Mouse (Mus musculus): ENCODE measurements at regions not wholly inside any gene's neighbourhood (a gene's known extent, or its start where the extent isn't known, plus 50 kb on each side); places are given as distances from the start of the nearest gene placed in this dataset.
A peak's percentile ranks its signal among the peaks of the same experiment; 100 is the strongest.

DNA sequence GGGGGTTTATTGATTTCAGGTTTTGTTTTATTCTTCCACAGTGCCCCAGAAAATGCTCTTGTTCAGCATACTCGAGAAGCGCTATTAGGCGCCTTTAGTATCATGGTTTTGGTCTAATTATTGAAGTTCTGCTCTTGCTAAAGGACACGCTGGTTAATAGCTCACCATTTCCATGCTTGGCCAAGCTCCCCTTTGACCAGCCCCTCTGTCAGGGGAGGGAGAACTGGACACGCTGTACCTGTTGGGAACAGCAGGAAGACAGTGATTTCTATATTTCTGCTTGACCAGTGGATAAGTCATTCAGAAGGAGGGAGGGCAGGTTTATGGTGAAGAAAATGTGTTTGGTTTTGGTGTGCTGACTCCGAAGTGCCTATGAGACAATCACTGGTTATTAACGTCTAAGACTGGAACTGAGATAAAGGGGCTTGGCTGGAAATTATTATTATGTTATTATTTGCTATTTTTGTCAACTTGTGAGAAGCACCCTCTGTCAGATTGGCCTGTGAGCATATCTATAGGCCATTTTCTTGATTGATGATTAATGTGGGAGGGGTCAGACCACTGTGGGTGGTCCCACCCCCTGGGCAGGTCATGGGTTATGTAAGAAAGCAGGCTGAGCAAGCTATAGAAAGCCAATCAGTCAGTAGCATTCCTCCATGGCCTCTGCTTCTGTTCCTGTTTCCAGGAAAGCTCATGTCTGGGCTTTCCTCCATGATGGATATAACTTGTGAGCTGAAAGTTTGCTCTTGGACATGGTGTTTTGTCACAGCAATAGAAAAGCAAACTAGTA lies 51.2 kb upstream of the Tanc2 start:
- DNase-seq (ENCODE audit: low spot score): no peak

DNA sequence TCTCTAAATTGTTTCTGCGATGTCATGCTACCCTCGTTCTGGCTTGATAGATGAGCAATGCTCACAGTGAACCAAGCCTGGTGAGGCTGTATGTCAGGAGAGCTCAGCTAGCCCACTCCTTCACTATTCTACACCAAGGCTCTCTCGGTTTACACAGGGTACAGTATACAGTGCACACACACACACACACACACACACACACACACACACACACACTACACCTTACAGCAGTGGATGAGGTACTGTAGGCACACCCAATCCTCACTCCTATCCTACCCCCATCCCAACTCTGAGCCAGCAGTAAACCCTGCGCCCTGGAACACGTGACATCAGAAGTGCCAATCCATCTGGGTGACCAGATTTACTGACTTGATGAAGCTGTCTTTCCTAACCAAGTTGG lies 57.2 kb upstream of the Tanc2 start:
- no peak for DNase-seq (ENCODE audit: low spot score)

DNA sequence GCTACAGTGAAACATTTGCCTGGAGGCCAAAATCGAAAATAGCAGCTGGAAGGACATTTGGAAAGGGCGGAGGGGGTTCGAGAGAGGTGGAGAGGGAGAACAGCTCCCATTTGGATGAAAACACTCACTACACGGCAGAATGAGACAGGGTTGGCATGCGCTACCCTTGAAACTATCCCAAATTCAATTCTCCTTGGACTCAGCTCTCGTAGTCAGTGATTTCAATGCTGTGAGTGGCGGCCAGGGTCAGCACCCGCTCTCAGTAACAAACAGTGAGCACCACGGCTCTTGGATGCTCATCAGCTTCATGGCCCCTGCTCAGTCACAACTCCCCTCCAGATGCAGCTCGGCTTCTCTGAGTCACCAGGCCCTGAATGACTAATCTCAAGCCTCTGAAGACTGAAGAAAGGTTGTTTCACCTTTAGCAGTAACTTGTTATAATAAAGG lies 59.1 kb upstream of the Tanc2 start:
- peak; percentile 20 for DNase-seq (ENCODE audit: low spot score)

DNA sequence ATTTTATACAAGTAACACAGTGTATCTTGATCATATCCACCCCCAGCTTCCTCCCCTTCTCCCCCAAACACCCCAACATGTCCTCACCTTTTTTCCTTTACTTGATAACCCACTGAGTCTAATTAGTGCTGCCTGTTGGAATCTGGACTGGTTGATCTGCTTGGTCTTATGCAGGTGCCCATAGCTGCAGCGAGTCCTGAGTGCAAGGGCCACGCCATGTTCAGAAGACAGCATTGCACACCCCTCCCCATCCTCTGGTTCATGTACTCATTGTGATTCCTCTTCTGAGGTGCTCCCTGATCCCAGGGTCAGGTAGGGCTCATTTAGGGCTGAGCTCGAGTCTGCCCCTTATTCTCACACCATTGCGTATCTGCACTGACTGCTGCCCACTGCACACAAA lies 63.7 kb upstream of the Tanc2 start:
- DNase-seq (ENCODE audit: low spot score): no peak

DNA sequence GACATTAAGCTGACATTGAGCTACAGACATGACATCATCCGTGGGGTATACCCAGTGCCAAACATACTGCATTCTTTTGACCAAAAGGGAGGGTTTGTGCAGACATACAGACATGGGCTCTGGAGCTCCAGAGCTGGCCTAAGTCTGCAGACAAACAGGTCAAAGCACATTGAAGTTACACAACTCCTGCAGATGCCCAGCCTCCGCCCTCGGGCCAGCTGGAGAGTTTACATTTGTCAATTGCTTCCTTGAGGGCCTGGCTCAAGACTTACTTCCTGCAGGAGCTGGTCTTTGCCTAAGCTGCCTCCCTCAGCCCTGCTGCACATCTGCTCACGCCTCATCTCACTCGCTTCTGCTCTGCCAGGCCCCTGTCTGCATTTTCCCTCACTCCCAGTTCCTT lies 64.2 kb upstream of the Tanc2 start:
- DNase-seq (ENCODE audit: low spot score): peak; percentile 36

DNA sequence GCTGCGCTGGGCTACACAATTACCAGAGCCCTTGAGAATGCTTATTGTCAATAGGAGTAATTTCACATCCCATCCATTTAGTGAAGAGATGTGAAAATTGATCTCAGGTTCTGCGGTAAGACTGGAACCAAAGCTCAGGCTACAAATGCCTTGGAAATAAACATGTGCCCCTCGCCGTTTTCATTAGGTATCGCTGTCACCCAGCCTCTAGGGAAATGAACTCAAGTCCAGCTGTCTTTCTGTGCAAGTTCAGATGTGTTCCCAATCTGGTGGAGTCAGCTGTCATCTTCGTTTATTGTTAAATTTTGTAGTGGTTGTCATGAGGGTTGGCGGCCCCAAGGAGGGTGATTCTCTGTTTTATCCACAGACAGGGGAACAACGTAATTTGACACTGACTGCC lies 65.4 kb upstream of the Tanc2 start:
- DNase-seq (ENCODE audit: low spot score): no peak

DNA sequence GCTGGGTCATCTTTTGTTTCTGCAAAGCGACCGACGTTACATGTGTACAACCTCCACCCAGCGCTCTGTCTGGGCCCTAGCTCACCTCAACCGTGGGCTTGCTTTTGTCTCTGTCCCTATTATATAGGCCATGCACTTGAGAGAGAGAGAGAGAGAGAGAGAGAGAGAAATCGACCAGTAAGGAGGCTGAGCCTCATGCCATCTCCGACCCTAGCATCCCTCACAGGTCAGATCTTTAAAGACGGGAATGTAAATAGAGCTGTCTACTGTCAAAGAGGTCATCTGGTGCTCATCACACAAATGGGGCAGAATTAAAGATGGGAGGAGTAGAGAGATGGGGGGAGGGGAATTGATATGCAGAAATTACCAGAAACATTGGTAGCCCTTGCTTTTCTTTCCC lies 66.0 kb upstream of the Tanc2 start:
- no peak for DNase-seq (ENCODE audit: low spot score)

DNA sequence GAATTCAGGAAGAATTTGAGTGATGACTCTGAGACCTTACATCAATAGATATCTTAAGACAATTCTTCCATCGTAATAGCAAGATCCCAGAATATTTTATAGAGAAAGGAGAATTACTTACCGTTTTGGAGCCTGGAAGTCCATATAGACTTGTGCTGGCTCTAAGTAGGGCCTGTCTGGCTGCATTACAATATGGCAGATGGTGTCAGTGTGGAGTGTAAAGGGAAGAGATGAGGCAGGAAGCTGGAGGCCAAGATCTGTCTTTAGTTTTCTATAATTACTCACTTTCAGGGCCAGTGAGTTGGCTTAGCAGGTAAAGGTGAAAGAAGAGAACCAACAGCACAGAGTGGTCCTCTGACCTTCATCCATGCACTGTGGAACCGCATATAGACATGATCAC lies 63.9 kb upstream of the March10 start:
- no peak for DNase-seq (ENCODE audit: low spot score)

DNA sequence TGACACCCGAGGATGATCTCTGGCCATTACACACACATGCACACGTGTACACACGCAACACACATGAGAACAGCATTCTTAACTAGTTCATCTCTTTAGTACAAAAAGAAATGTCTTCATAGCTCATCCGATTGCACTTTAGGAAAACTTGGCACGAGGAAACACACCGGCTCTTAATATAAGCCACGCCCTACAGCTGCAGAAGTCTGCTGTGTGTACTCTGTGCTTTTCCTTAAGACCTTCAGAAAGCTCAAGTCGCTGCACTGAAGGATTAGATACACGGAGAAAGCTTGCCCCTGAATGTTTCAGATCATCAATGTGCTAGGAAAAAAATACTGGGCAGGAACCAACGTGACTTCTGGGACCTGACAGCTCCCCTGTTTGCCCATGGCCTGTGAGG lies 56.7 kb upstream of the March10 start:
- no peak for DNase-seq (ENCODE audit: low spot score)

DNA sequence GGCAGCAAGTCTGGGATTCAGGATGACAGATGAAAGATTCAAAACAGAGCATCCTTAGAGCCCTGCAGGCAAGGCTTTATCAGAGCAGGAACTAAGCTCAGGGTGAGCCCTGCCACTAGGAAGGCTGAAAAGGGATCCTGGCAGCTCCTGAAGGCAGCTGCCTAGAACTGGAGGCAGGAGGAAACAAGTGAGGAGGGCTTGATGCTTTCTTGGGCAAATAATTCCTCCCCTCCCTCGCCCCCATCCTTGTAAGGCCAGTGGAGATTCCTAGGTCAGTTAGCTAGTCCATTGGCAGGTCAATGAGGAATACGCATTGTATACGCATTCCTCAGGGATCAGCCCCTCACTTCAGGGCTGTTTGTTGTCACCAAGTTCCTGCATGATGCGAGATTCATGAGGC lies 54.1 kb upstream of the March10 start:
- DNase-seq (ENCODE audit: low spot score): no peak

DNA sequence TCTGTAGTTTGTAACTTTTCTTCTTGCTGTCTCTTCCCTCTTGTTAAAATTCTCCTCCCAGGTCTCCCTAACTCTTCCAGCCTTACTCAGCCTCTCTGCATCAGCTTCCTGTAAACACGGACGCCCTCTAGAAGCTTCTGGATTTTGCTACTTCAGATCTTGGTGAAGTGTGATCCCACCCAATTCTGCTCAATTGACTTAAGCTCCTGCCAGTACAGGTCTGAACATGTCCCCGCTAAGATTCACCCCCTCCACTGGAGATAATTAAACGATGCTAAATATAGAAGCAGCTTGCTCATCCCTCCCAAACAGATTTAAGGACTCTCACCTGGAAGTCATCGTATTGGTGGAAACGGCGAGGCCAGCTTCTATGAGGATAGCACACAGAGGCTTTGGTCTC lies 53.5 kb upstream of the March10 start:
- DNase-seq (ENCODE audit: low spot score): no peak

DNA sequence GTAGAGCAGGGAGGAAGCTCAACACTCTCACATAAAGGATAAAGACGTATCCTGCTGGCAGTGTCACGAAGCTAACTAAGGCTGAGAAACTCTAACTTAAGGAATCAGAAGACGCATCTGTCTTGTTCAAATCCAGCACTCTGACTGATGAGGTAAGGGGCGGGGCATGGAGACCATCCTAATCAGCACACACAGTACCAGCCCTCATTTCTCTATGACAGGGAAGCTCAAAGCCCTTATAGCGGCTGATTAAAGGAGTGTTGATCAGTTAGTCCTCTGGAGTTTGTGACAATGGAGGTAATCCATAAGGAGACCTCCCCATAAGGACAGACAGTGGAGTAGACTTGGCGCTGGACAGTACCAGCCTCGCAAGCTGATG lies 52.1 kb upstream of the March10 start:
- no peak for DNase-seq (ENCODE audit: low spot score)

DNA sequence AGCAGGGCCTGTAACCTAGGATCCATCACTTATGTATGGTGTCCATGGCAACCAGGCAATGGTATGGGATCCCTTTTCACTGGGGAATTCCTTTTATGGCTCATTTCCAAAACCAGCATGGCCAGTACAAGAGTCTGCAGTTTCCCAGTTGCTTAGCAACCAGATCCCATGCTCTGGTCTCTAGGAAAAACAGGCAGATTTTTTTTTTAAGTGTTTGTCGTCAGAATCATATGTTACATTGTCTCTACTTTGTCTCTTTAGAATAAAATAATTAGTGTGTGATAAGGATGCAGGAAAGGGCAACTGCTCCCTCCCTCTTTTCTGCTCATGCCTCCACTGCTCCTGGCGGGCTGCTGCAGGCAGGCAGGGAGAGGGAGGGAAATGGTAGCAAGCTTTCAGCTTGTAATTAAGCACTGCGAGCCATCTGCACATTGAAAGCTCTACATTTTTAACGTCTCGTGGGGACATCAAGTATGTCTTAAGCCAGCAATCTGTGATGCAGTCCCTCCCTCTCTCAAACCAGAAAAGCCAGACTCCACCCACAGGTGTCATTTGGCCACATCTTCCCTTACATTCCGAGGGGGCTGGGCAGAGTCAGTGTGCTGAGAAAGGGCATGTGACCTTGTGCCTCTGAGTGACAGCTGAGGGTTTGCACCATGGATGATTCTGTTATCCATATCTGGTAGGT lies 51.6 kb upstream of the March10 start:
- no peak for DNase-seq (ENCODE audit: low spot score)

DNA sequence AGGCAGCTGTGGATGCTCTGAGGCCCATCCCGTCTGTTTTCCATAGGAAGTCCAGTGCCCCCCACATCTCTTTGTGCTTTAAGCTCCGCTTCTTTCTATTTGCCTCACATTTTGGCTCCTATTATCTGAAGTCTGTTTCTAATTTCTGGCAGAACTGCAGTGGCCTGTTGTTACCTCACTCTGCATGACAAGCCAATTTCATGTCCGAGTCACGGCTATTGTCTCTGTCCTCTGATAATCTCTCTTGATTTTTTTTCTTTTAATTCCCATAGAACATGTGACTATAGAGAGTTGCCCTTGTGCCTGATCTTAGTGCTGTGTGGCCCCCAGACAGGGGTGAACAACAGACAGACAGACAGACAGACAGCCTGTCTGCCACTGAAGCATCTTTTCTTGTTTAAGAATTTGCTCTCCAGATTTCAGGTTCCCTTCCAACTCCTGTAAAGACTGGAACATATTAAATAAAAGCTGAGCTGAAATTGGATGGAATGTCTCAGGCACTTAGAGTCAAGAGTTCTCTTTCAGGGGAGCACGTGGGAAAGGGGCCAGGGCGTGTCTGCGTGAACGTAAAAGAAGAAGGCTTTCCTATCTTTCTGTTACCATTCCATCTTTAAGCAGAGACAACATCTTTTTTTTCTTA lies 50.9 kb upstream of the March10 start:
- no peak for DNase-seq (ENCODE audit: low spot score)

Measured in ovary, postnatal 36 days (tissue).